Mouse (Mus musculus) testis, adult 2 months (tissue): ENCODE measurements at regions not wholly inside any gene's neighbourhood (a gene's known extent, or its start where the extent isn't known, plus 50 kb on each side); places are given as distances from the start of the nearest gene placed in this dataset.

Experiments
- CTCF ChIP-seq: fragments of 200-500 bp; IDR thresholded peaks from 2 replicates; pipeline ENCODE4 v1.5.1; 2012; ENCODE audit warnings: low read depth, mild to moderate bottlenecking, inconsistent platforms, low read length, moderate library complexity; ENCODE audit not compliant: control insufficient read depth, insufficient read depth, insufficient replicate concordance
- POLR2A ChIP-seq: fragments of 200-500 bp; IDR thresholded peaks from 2 replicates; pipeline ENCODE4 v1.6.1; 2012; ENCODE audit warnings: low read depth, mild to moderate bottlenecking, inconsistent platforms, low read length, moderate library complexity; ENCODE audit not compliant: control insufficient read depth

GRCm38 (mm10) chr1:71760342-71760741 is 107.3 kb upstream of the Fn1 start:
- TF ChIP-seq CTCF (no peak), POLR2A (no peak)
